Mouse (Mus musculus) adrenal gland, adult 8-10 months (tissue): ENCODE measurements around the gene Psen2. TPM values are rescaled to one million over a fixed set of nuclear protein-coding genes. Genes with fewer than 3 reads are reported as not detected.

Experiments
- DNase-seq: peaks from one replicate; pipeline ENCODE4 v3.0.0; 2022
- total RNA-seq, 4 experiments: library from RNA; stranded (reverse); gene quantifications; 2 replicates each; pipeline ENCODE4 v1.2.4; 2022

The Psen2 gene
- total RNA-seq, 4 experiments from 2014 or later = 33.1 to 43.1 (median 38.4) TPM

DNA sequence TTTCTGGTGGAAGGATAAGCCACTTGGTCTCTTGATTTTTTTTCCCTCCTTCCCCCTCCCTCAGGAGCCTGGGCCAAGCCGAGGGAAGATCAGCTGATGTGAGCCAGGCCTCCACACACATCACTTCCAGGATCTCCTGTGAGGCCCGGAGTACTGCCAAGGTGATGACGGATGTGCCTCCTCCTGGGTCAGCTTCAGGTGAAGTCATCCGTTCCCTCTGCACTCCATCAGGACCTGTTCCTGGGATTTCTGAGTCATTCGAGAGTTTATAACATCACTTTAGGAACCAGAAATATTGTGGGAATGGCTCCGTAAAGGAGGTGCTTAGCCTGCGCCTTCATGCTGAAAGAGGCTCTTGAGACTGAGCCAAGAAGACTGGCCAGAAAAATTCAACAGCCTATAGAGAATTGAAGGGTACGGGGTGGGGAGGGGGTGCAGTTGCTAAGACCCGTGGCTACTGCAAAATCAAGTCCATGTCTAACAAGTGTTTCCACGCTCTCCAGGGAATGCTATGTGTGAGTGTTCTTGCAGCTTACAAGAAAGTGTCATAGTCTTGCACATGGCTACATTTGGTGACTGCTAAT, 11.6 kb upstream of the Psen2 start:
- no peak for DNase-seq

GRCm38 (mm10) chr1:180269033-180269432, 5.8 kb upstream of the Psen2 start:
- no peak for DNase-seq

- peak; percentile 85 for DNase-seq
Measured at GRCm38 (mm10) chr1:180268249-180269031, 5.2 kb upstream of the Psen2 start.

- DNase-seq = peak; percentile 0
Measured at GRCm38 (mm10) chr1:180267151-180267550, 3.9 kb upstream of the Psen2 start.

- DNase-seq = peak; percentile 38
Measured at GRCm38 (mm10) chr1:180265399-180265798, 2.2 kb upstream of the Psen2 start.

DNA sequence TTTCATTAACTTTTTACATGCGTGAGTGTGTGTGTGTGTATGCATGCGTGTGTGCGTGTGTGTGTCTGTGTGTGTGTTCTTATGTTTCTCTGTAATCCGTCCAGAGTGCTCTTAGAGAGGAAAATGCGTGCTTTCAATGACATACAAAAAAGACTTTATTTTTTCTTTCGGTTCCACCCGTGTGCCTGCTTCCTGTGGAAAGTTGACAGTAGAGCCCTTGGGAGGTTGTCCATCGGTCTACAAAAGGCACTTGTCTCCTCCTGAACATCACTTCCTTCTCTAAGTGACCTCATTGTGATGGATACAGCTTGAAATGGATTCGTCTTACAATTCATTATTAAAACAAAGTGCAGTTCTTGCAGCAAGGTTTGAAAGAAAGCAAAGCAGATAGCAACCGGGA, 1.6 kb upstream of the Psen2 start:
- DNase-seq = peak; percentile 0

- peak; percentile 1 for DNase-seq
Measured at GRCm38 (mm10) chr1:180264389-180264788, 1.2 kb upstream of the Psen2 start.

- DNase-seq = peak; percentile 1
Measured at GRCm38 (mm10) chr1:180261857-180262570, 1.2 kb downstream of the Psen2 start.

DNA sequence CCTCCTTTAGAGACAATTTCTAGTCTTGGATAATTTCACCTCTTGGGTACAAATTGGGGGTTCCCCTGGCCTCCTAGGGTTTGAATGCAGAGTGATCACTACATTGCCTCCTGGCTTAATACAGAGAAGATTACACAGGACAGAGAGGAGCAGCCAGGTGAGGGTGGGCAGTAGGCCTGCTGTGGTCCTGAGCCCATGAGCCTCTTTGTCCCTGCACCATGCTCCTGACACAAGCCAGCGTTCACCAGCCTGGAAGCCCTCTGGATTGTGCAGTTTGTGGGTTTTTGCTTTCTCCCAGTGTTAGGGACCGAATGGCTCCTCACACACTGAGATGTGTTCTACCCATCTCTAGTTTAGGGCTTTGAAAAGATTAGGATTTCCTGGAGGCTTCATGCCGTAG, 1.8 kb downstream of the Psen2 start:
- DNase-seq = peak; percentile 1

DNA sequence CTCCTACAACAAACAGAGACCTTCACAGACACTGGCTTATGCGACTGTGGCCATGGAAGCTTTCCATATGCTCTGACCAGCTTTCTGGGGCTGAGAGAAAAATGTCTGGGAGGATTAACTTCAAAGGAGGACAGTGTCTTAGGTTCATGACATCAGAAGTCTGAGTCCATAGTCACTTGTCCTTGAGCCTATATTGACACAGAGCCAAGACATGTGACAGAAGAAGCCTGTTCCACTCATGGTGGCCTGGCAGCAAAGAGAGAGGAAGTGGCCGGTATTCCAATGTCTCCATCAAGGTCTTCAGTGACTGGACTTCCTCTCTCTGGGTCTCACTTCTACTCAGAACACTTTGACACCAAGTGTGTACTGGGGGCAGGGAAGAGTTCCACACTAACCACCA, 2.4 kb downstream of the Psen2 start:
- peak; percentile 27 for DNase-seq

GRCm38 (mm10) chr1:180259753-180260152, 3.5 kb downstream of the Psen2 start:
- no peak for DNase-seq

- DNase-seq = peak; percentile 8
Measured at GRCm38 (mm10) chr1:180257446-180257845, 5.8 kb downstream of the Psen2 start.

DNA sequence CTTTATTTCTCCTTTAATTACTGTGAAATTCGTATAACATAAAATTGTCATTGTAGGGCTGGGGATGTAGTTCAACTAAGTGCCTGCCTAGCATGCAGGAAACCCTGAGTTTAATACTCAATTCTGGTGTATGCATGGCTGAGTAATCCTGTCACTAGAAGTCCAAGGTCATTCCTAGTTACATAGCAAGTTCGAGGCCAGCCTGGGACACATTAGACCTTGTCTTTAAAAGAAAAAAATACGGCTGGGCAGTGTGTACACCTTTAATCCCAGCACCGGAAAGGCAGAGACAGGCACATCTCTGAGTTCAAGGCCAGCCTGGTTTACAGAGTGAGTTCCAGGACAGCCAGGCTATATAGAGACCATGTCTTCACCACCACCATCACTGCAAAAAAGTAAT, 6.4 kb downstream of the Psen2 start:
- DNase-seq = peak; percentile 0

- DNase-seq = peak; percentile 91
Measured at GRCm38 (mm10) chr1:180256138-180256674, 7.0 kb downstream of the Psen2 start.

DNA sequence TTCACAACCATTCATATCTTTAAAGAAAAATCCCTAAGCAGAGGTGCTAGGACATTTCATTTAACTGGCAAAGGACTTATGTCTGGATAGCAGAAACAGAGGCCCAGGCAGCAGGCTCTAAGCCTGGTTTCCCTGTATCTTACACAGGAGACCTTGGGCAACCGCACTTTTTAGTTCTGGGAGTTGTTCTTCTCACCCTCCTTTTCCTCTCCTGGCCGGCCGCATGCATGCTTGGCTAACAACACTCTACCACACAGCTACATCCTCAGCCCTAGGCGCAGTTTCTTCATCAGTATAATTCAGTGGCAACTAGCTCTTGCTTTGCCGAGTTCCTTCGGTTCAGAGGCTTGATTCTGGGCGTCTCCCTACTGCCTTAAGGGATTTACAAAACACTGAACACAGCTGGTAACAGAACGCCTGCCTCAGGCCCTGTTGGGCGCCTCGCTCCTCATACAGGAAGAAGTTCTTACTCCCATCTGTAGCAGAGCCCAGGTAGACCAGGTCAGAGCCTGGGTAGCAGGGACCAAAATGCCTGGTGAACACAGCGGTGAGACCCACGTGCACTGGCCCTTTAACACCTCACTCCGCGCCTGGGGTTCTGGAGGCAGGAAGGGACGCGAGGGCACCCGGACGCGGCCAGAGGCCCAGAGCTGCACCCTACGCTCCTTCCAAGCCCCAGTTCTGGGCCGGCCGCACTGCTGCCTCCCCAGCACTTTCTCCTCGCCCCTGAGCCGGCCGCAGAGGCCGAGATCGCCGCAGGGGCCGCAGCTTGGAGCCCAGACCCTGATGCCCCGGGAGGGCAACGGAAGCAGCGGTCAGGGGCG, 7.7 kb downstream of the Psen2 start:
- DNase-seq = no peak

- DNase-seq = no peak
Measured at GRCm38 (mm10) chr1:180254316-180254715, 8.9 kb downstream of the Psen2 start.

DNA sequence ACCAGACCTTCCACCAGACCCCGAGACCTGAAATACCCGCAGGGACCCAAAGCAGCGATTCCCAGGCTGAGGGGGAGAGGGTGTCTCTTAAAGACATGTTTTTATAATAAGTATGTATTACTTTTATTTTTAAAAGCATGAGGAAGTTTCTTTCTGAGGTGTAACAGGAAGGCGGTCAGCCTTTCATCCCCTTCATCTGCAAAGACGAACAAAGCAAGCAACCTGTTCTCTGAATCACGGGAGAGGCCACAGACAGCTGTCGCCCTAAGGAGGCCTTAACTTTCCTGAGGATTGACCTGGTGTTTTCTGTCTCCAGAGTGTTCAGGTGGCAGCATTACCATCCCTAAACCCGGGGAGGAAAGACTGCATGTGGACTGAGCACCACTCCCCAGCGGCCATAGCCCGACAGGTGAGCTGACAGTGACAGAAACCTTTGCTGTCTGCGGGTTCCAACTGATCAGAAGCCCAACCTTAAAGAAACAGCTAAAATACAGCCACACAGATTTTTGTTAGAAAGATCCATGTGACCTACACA, 10.5 kb downstream of the Psen2 start:
- no peak for DNase-seq

- DNase-seq = peak; percentile 5
Measured at GRCm38 (mm10) chr1:180251176-180252048, 11.8 kb downstream of the Psen2 start.

- no peak for DNase-seq
Measured at GRCm38 (mm10) chr1:180250441-180250830, 12.8 kb downstream of the Psen2 start.

DNA sequence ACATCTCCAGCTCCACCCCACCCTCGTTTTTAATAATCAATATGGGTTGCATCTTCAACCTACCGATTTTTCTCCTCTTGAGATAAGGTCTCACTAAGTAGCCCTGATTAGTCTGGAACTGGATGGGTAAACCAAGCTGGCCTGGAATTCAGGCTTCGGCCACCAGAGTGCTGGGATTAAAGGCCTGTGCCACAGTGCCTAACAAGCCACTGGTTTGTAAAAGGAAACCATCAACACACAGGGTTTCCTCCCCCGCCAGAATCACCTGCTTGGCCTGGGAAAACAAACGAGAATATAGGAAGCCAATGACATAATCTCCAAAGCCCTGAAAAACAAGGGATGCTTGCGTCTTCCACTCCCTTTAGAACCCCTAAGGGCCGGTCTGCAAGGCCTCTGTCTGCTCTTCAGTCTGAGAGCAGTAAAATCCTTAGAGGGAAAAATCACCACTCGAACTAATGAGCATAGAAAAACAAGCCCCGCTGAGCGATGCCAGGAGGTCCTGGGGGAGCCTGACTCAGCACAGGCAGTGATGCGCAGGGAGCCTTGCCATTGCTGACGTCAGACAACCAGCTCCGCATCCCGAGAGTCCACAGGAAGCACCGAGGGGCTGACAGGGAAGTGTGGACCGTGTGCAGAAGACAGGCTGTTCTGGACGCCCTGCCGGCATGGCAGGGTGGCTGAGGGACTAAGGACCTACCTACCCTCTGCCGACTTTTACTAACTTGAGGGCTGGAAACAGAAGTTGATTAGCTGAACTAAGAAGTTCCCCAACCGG, 13.4 kb downstream of the Psen2 start:
- peak; percentile 71 for DNase-seq
